Mouse (Mus musculus) right cerebral cortex, postnatal 25 days (tissue): Measurements from ENCODE around the gene Siah3.

Experiments
- DNase-seq: peaks from one replicate; pipeline ENCODE4 v3.0.0; 2022

Siah3 gene

GRCm38 (mm10) chr14:75525376-75526145 is 69.8 kb downstream of the Siah3 start:
- DNase-seq = no peak

GRCm38 (mm10) chr14:75527464-75528190 is 71.8 kb downstream of the Siah3 start:
- peak; percentile 82 for DNase-seq

- no peak for DNase-seq
These were observed 75.1 kb downstream of the Siah3 start for GRCm38 (mm10) chr14:75530815-75531353.

DNA sequence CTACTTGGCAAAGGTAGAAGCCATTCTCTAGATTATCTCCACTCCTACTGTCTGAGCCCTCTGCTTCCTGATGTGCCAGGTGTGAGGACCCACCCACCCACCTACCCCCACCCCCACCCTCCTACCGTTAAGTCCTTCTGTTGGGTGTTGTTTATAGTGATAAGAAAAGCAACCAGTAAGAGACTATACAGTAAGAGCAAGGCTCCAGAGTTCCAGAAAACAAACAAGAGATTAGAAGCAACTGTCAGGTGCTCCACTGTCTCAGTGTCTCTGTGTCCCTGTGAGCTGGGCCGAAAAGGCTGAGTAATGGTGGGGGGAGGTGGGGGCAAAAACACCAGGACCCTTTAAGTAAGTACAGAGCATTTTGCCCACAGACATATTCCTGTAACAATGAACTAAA is 83.4 kb downstream of the Siah3 start:
- DNase-seq = no peak

DNA sequence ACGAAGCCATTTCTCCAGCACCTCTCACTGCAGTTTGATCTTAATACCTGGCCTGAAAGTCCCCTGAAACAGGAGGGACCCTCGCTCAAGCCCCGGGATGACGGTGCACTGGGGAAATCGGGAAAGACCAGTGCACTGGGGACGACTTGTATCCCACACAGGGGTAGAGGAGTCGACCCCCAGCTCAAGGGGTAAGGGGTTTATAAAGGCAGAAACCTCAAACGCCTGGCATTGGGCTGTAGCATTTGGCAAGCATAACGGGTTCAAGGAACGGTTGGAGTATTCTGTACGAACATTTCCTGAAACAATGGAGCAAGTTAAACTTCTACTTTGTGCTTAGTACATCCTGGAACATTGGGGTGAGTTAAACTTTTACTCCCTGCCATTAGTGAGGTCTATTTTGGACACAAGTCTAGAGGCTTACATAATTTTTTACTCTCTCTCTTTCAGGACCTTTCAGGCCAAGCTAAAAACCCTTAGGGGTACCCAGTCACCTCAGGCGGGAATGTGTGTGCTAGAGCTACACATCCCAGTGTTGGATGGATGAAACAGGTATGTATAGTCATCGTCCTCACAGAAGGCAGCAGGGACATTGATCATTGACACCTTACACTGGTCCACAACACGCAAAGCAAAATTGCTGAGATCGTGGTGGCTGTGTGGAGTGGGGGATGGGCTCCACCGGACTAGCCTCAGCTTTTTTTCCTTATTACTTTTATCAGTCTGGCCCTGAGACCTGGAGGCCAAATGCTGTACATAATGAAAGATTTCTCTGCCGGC is 84.6 kb downstream of the Siah3 start:
- DNase-seq = no peak

DNA sequence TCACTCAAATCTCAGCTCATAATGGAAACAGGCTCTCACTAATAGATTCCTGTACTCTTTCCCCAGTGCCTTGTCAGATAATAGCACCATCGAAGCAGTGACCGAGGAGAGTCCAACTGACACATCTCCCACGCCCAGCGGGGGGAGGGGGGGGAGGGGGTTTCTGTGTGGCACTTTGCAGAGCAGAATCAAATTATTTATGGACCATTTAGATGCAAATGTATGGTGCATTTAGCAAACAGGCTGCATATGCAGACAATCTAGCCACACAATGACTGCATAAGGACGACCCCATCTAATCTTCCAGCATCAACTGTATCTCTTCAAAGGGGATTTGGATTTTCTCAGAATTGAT is 85.2 kb downstream of the Siah3 start:
- DNase-seq = no peak

GRCm38 (mm10) chr14:75541731-75542130 is 85.9 kb downstream of the Siah3 start:
- DNase-seq = no peak

DNA sequence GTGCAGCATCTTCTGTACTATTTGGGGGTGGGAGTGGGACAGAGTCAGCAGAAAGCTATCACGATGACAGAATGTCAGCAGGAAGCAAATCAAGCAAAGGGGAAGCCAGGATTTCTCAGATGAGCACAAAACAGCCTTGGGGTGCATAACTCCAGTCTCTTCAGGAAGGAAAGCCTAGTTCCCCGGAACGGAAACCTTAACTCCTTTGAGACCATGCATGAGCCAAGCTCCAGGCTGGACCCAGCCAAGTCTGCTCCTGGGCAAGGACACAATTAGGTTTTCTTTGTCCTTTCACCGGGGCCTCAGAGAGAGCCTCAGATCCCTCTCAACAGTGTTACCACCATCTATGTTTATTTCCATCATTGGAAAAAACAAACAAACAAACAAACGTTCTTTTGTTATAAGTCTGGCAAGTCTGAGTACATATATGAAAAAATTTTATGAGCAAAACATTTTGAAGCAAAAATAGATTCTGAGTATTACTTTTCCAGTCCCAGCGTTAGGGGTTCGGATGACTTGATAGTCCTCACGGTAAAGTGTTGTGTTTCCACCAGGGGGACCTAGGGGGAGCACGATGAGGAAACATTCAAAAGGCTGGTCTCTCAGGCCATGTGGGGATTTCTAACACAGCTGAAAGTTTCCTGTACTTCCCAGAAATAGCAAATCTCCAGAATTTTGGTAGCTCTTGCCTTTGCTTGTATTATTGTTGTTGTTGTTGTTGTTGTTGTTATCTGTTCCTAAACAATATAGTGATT is 106.0 kb downstream of the Siah3 start:
- no peak for DNase-seq

DNA sequence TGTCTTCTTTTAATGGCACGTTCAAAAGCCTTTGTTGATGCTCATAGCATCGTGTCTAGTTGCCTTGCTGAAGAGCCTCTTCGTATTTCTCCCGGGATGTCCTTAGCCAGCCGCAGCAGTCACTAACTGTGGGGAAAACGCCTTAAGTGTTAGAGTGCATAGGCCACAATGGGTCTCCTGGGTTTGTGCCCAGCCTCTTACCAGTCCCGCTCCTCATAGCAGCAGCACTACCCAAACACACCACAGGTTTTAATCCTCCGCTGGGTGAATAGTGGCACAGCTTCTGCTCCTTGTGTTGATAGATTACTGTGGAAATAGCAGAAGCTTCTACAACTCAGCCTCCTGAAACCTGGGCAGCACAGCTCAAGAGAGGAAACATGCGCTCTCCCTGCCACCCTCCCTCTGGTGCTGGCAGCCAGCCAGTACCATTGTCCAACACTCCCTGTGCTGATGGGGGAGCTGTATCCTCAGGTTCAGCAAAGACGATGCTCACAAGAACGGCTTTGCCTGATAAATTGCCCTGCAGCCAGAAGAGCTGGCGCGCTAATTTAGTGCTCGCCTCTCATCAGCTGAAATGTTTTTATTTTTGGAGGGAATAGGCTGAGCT is 109.9 kb downstream of the Siah3 start:
- DNase-seq = peak; percentile 50

DNA sequence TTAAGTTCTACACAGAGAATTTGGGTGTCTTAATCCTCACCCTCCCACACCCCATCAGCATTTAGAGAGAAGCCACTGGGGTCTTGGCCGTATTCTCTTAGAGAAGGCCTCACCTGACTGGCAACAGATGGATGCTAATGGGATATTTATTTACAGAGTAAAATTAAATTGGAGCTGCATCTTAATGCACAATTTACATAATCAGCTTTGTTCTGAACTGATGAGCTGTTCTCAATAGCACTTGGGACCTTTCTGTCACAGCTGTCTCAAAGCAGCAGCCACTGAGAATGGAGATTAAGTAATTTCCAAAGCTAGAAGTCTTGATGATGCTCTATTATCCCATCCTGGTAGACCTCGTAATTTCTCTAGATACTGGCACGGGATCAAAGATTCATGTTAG is 110.5 kb downstream of the Siah3 start:
- DNase-seq = no peak

GRCm38 (mm10) chr14:75579010-75579409 is 123.2 kb downstream of the Siah3 start:
- DNase-seq = no peak
